Mouse (Mus musculus) embryonic fibroblast, embryonic 13.5 days (primary cell): ENCODE measurements around the gene Ndufa13.

Source experiments
- CTCF ChIP-seq: IDR thresholded peaks from 2 replicates; pipeline ENCODE4 v1.5.1; 2011; ENCODE audit warnings: mild to moderate bottlenecking, control low read depth, low read length, moderate library complexity, borderline replicate concordance; ENCODE audit not compliant: insufficient read depth
- POLR2A ChIP-seq: IDR thresholded peaks from 2 replicates; pipeline ENCODE4 v1.6.1; 2011; ENCODE audit warnings: low read depth, mild to moderate bottlenecking, control low read depth, low read length, moderate library complexity

DNA sequence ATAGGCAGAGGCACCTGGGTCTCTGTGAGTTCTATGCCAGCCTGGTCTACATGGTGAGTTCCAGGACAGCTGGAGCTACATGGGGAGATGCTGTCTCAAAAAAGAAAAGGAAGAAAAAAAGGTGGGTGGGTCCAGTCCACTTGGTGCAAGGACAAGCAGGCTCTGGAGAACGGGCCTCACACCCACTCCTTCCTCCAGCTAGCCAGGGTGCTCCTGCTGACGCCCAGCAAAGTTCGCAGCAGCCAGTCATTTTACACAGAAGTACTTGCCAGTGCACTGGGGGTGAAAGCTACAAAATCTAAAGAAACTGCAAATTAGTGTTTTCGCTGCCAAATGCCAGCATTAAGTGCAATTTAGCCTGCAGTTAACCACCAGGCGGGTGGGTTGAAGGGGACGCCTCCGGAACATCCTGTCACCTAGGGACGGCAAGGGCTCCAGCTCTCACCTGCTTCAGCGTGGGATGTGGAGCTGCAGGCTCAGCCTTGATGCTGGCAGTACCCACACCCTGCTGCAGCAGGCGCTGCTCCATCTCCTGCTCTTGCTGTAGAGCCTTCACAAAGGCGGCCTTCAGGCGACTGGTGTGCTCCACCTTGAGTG, 10.2 kb upstream of the Ndufa13 start:
- no peak for TF ChIP-seq CTCF
- no peak for TF ChIP-seq POLR2A
